Mouse (Mus musculus) layer of hippocampus, adult 18-20 months (tissue): ENCODE results near the gene Polr2i. TPM values are rescaled to one million over a fixed set of nuclear protein-coding genes. Genes with fewer than 3 reads are reported as not detected.
"Not testable (repeated sequence)": the region's sequence is repeated elsewhere in the genome, so short reads cannot be mapped to it uniquely, and the experiment has no call there.

Experiments
- DNase-seq, 2 experiments: peaks; one replicate each; pipeline ENCODE4 v3.0.0; 2022; ENCODE audit warnings: low spot score in 2 of 2
- total RNA-seq, 2 experiments: library from RNA; stranded (reverse); gene quantifications; 2 replicates each; pipeline ENCODE4 v1.2.3; 2021

The Polr2i gene
- total RNA-seq, 2 experiments from 2014 or later = 55.1 to 59.8 TPM

DNA sequence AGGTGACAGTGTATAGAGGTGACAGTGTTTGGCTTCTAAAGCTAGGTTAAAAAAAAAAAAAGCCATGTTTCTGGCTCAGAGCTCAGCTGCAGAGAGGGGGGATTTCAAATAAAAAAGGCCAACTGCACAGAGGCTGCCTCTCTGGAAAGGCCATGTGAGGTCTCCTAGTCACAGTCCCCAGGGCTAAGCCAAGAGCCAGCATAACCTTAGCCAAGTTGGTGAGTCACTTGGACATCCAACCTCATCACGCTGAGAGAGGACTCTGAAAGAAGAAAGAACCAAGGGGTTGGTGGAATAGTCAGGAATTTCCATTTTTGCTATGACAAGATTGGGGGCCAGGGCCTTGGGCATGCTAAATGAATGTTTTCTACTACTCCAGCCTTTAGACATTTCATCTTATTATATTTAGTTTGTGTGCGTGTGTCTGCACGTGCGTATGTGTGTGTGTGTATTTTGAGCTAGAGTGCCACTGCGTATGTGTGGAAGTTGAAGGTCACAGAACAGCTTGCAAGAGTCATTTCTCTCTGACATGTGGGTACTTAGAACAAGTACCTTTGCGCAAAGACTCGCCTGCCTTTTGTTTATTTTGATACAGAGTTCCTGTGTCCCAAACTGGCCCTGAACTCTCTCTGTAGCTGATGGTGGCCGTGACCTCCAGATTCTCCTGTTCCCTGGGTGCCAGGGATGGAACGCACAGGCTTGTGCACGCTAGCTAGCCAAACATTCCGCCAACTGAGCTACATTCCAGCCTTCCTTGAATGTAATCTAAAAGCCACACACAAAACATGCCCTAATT is 28.7 kb upstream of the Polr2i start:
- no peak for DNase-seq

DNA sequence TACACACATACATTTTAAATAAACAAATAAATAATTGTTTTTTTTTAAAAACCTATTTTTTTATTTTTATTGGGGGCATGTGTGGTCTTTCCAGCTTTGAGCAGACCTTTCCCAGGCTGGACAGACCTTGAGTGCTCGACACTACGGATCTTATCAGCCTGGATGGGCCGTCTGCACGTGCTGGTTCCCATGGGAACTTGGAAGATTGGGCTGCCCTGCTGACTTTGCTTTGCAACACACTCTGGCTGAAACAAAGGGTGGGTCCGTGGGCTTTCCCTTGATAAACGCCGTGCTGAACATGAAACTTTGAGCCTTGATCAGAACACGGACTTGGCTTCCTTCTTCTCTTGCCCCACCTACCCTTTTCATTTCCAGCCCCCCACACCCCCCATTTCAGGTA is 27.4 kb upstream of the Polr2i start:
- DNase-seq = no peak

- peak in 1 of 2 experiments; percentile 59 for DNase-seq
Measured at GRCm38 (mm10) chr7:30205383-30205782, 26.4 kb upstream of the Polr2i start.

- DNase-seq = not testable (repeated sequence)
Measured at GRCm38 (mm10) chr7:30206364-30206763, 25.4 kb upstream of the Polr2i start.

DNA sequence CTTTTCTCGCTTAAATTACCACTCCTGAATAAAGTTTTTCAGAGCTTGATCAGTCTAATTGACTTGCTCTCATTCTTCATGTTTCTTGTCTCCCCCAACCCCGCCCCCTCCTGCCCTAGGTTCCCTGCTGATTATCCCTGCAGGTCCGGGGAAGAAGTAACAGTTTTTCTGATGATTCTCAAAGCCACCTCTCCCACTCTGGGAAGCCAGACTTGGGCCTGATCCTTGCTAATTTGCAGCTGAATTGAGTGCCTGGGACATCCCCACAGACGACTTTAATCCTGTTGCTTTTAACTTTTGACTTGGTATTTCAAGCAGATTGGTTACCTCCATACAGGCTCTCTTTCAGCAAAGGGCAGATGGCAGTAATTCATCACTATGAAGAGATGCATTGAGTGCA is 20.7 kb upstream of the Polr2i start:
- no peak for DNase-seq

- no peak for DNase-seq
Measured at GRCm38 (mm10) chr7:30213881-30214280, 17.9 kb upstream of the Polr2i start.

DNA sequence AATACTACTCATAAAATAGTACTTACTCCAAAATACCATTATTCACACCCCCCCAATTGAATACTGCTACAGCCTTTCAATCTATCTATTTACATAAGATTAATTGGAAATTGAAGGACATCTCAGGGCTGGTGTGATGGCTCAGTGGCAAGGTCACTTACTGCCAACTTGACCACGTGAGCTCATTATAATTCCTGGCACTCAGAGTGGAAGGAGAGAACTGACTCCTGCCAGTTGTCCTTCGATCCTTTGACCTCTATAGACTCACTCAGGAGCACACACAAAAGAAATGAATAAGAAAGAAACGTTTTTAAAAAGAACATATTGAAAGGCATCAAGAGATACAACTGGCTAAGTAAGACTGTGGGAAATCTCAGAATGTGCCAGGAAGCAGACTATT is 15.9 kb upstream of the Polr2i start:
- DNase-seq = no peak

DNA sequence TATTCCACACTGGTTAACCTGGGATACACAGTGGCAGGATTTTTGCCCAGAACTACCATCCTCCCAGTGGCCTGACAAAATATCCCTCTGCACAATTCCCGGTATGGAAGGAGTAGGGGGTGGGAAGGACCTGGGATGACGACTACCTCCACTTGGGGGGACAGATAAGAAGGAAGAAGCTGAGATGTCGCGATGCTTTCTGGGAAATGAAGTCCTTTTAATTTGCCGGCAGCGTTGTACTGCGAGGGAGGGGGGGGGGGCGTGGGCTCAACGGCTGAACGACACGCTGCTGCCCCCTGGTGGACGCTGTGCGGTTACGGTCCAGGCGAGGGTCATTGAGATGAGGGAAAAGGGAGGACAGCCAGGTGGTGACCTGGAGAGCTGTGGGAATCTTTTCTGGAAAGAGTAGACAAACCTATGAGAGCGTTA is 15.0 kb upstream of the Polr2i start:
- peak; percentile 43 to 73 for DNase-seq

DNA sequence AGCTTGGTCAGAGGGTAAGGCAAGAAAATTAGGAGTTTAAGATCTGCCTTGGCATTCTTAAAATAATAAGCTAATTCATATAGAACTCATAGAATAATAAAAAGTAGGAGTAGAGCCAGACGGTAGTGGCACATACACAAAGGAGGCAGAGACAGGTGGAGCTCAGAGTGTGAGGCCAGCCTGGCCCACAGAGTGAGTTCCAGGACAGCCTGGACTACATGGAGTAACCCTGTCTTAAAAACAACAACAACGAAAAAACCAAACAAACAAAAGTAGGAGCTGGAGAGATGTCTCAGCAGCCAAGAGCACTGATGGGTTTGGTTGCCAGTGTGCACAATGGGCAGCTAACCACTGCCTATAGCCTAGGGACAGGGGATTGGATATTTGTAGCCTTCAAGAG is 14.5 kb upstream of the Polr2i start:
- DNase-seq = no peak

DNA sequence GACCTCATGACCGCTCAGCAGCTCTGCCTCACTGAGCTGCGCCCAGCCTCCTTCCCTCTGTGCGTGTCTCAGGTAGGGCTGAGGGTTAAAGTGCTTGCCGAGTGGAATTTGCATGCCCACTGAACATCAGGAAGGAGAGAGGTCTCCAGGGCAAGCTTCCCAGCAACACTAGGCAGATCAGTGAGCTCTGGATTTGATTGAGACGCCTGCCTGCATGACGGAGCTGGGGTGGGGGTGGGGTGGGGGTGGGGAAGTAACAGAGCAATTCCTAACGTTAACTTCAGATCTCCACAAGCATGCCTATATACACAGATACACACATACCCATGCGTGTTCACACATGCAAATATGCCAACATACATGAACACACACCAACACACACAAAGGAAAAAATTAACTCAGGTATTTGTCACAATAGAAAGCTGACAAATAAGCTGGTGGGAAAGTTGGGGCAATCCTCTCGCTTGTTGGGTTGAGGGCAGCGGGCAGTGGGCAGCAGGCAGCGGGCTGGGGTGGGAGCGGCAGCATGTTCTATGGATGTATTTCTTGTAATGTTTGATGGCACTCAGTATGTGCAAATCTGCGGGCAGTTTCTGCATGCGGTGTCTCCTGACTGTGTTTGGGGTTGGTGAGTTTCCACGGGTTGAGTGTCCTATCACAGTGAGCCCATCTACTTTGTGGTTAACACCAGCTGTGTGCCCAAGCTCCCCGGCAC is 12.3 kb upstream of the Polr2i start:
- peak in 1 of 2 experiments; percentile 52 for DNase-seq

DNA sequence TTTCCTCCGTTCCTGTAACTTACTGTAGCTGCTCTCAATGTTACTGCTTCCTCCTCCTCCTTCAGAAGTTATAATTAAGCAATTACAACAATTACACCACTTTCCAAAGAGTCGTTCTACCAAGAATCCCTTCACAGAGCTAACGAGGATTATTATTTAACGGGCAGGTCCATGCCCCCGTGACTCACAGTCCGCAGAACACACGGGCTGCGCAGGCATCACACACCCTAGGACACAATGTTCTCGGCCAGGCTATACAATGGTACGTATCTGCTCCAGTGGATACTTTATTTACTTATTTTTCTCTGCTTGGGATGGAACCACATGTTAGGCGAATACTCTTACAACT is 11.8 kb upstream of the Polr2i start:
- DNase-seq = no peak

- no peak for DNase-seq
Measured at GRCm38 (mm10) chr7:30221433-30221832, 10.3 kb upstream of the Polr2i start.

GRCm38 (mm10) chr7:30222205-30222604 is 9.5 kb upstream of the Polr2i start:
- no peak for DNase-seq

GRCm38 (mm10) chr7:30224206-30224605 is 7.5 kb upstream of the Polr2i start:
- DNase-seq = no peak

- no peak for DNase-seq
Measured at GRCm38 (mm10) chr7:30231328-30231668, 450 bp upstream of the Polr2i start.

DNA sequence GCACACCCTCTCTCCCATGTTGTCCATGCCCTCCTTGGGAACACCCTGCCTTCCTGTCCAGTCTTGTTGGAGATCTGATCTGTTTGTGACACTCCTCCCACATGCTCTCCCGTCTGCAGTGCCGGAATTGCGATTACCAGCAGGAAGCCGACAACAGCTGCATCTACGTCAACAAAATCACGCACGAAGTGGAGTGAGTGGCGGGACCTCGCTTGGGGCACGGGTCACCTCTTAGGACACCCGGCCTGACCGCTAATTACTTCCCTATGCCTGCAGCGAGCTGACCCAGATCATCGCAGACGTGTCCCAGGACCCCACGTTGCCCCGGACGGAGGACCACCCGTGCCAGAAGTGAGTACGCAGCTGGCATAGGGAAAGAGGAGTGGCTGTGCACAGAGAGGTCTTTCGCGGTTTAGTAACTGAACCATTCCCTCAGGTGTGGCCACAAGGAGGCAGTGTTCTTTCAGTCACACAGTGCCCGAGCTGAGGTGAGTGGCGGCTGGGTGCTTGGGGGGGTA is 942 bp downstream of the Polr2i start:
- DNase-seq = peak in 1 of 2 experiments; percentile 34

GRCm38 (mm10) chr7:30233387-30233786 is 1.6 kb downstream of the Polr2i start:
- DNase-seq = no peak

- DNase-seq = no peak
Measured at GRCm38 (mm10) chr7:30234276-30234858, 2.6 kb downstream of the Polr2i start.

- DNase-seq = no peak
Measured at GRCm38 (mm10) chr7:30235091-30235490, 3.3 kb downstream of the Polr2i start.

DNA sequence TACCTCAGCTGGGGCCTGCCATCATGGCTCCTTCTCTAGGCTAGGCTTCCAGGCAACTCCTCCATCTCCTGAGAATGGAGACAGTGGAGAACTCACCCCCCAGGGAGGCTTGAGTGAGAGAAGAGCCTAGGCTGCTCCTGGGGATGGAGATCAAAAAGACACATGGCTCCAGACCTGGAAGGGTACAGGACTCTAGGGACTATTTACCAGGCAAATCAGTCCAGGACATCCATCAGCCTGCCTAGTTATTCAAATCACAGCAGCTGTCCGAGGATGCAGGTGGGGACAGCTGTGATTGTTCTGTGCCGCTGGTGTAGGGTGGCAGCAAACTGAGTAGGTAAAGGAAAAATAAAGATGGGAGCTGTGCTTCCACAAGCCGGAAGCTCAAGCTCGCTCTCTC is 3.9 kb downstream of the Polr2i start, which contains the start of gene Ovol3:
Ovol3 (minus strand) TSS at position 101 of the 400 bp plus-strand sequence.
- DNase-seq = no peak

GRCm38 (mm10) chr7:30237374-30237773 is 5.6 kb downstream of the Polr2i start:
- not testable (repeated sequence) for DNase-seq
